Mouse (Mus musculus) heart, adult 2 months (tissue): ENCODE measurements around the gene Acox1.

Source experiments
- CTCF ChIP-seq: fragments of 200-600 bp; IDR thresholded peaks from 2 replicates; pipeline ENCODE4 v1.8.1; 2022; ENCODE audit warnings: antibody characterized with exemption, mild to moderate bottlenecking, moderate library complexity
- EP300 ChIP-seq: fragments of 200-500 bp; IDR thresholded peaks from 2 replicates; pipeline ENCODE4 v1.6.1; 2011; ENCODE audit warnings: low read depth, low read length, control low read depth; ENCODE audit not compliant: insufficient read depth
- POLR2A ChIP-seq: fragments of 200-500 bp; IDR thresholded peaks from 2 replicates; pipeline ENCODE4 v1.6.1; 2011; ENCODE audit warnings: mild to moderate bottlenecking, low read depth, low read length, control low read depth; ENCODE audit not compliant: insufficient read depth

DNA sequence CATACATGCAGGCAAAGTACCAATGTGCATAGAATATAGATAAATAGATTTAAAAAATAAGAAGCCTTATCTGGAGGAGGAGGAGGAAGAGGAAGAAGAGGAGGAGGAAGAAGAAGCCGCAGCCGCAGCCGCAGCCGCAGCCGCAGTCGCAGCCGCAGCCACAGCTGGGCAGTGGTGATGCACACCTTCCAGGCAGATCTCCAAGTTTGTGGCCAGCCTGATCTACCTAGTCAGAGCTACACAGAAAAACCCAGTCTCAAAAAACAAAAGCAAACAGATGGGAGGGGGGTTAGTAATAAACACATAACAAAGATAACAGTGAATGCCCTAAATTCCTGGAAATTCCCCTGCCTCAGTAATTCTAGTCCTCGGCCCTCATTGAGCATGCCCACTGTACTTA is 4.2 kb downstream of the Acox1 start:
- TF ChIP-seq POLR2A = no peak
- no peak for TF ChIP-seq CTCF
- TF ChIP-seq EP300 = no peak
